Mouse (Mus musculus) urinary bladder, postnatal 14 days (tissue): ENCODE data around the gene Slc7a11.

Experiments
- DNase-seq: peaks from one replicate; pipeline ENCODE4 v3.0.0; 2021; ENCODE audit warnings: low spot score

The Slc7a11 gene

DNA sequence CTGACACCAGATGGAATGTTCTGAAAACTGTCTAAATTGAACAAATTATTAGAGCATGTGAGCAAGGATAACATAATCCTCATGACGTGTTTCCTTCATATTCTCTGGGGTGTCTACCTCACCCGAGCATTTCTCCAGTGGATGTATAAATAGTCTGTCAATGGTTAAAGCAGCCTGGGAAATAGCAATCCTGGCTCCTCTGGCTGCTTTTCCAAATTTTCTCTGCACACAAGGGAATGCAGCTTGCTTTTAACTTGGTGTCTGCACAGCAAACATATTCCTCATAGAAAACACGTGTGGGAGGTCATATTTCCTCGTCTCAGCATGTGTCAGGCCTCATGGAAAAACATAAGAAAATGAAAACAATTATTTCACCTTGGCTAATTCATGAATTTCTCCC lies 586.6 kb downstream of the Slc7a11 start:
- DNase-seq = no peak

- DNase-seq = no peak
These were observed 589.1 kb downstream of the Slc7a11 start for GRCm38 (mm10) chr3:49854277-49854676.

DNA sequence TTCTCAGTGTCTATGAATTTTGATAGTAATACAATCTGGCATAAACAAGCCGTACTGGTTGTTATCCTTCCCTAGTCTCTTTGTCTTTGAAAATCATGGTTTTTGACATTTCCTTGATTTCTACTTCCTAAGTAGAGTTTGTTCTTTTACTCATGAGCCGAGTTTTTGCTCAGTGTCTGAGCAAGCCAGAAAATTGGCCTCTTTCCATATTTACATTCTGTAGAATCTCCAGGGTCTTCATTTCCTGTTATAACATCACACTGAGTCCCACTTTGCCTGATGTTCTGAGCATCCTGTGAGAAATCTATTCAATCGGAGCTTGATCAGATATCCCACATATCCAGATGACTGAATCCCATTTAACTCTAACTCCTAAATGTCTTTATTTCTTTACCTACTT lies 600.4 kb downstream of the Slc7a11 start:
- DNase-seq = no peak
